Mouse (Mus musculus) neural tube, embryonic 15.5 days (tissue): Measurements from ENCODE around the gene Naaladl1. TPM values are rescaled to one million over a fixed set of nuclear protein-coding genes. Genes with fewer than 3 reads are reported as not detected.

ENCODE experiments used
- ATAC-seq: fragments of 200-750 bp; cut with Nextera tagmentation; 2 replicates; pipeline ENCODE4 v1.8.0; 2017; ENCODE audit warnings: mild to moderate bottlenecking, moderate TSS enrichment, moderate library complexity; ENCODE audit not compliant: low FRiP score
- H3K27ac ChIP-seq: fragments of 300-500 bp; sonication (generic); replicated peaks from 2 replicates; pipeline ENCODE4 v1.5.1; 2015; ENCODE audit warnings: mild to moderate bottlenecking, inconsistent platforms
- H3K27me3 ChIP-seq: fragments of 300-500 bp; sonication (generic); replicated peaks from 2 replicates; pipeline ENCODE4 v1.6.1; 2015; ENCODE audit warnings: inconsistent platforms
- H3K36me3 ChIP-seq: fragments of 300-500 bp; sonication (generic); 2 replicates; pipeline ENCODE4 v1.6.1; 2015; ENCODE audit warnings: inconsistent platforms
- H3K4me1 ChIP-seq: fragments of 300-500 bp; sonication (generic); 2 replicates; pipeline ENCODE4 v1.6.1; 2015; ENCODE audit warnings: inconsistent platforms
- H3K4me2 ChIP-seq: fragments of 300-500 bp; sonication (generic); 2 replicates; pipeline ENCODE4 v1.6.1; 2015; ENCODE audit warnings: inconsistent platforms, mild to moderate bottlenecking, moderate library complexity
- H3K4me3 ChIP-seq: fragments of 300-500 bp; sonication (generic); replicated peaks from 2 replicates; pipeline ENCODE4 v1.5.1; 2015; ENCODE audit warnings: mild to moderate bottlenecking, inconsistent platforms
- H3K9ac ChIP-seq: fragments of 300-500 bp; sonication (generic); replicated peaks from 2 replicates; pipeline ENCODE4 v1.6.1; 2015; ENCODE audit warnings: mild to moderate bottlenecking, inconsistent platforms
- H3K9me3 ChIP-seq: fragments of 300-500 bp; sonication (generic); replicated peaks from 2 replicates; pipeline ENCODE4 v1.6.1; 2016; ENCODE audit warnings: inconsistent platforms
- WGBS: fragments of 180-500 bp; shearing (Covaris S2); methylation state at CpG from one replicate; pipeline ENCODE4 v1.1.7; 2015; ENCODE audit warnings: mixed read lengths; 5-methylcytosine and 5-hydroxymethylcytosine counted together
- polyA plus RNA-seq: library from polyadenylated mRNA; unstranded; fragments of >200 nt; fragmentation: Nextera tagmentation; extraction: Ambion mirVana; gene quantifications from 2 replicates; pipeline ENCODE4 v1.2.1, GENCODE M21; 2015

The Naaladl1 gene
- polyA plus RNA-seq, 1 experiment from 2014 or later = 0.42 TPM

- Histone ChIP-seq H3K4me2 (peak overlapping the region; percentile 94), H3K4me3 (peak overlapping the region; percentile 67), H3K4me1 (peaks cover 30% of the 10 kb centered on the region), H3K9me3 (no peaks in the 10 kb centered on the region), H3K36me3 (peaks cover 26% of the 10 kb centered on the region), H3K27me3 (no peaks in the 10 kb centered on the region), H3K27ac (no peak overlapping the region), H3K9ac (no peak overlapping the region)
- WGBS = under 1% methylated on average over 17 of the region's 17 CpGs
- ATAC-seq = peak; percentile 36; the same call in 1 of the 2 replicates
These were observed 20.1 kb upstream of the Naaladl1 start for GRCm38 (mm10) chr19:6085417-6085879.

- 0 out of 2 replicates have a peak, but pooled peaks cover 3% of the 10 kb centered on the region for H3K36me3 ChIP-seq
- no peak overlapping the region for H3K27ac ChIP-seq
- no peaks in the 10 kb centered on the region for H3K27me3 ChIP-seq
- no peak overlapping the region for H3K9ac ChIP-seq
- H3K4me2 ChIP-seq = no peak overlapping the region
- WGBS = 94% methylated on average over 13 of the region's 13 CpGs
- no peaks in the 10 kb centered on the region for H3K9me3 ChIP-seq
- ATAC-seq = no peak
- no peak overlapping the region for H3K4me3 ChIP-seq
- H3K4me1 ChIP-seq = peaks cover 15% of the 10 kb centered on the region
These were observed 16.7 kb upstream of the Naaladl1 start for GRCm38 (mm10) chr19:6088841-6089240.

GRCm38 (mm10) chr19:6094119-6094518, 11.5 kb upstream of the Naaladl1 start, which contains the start of gene AC131692.1:
TSS of gene AC131692.1 (plus strand) at chr19:6094419.
- Histone ChIP-seq H3K4me1 (no peaks in the 10 kb centered on the region), H3K36me3 (0 out of 2 replicates have a peak, but pooled peaks cover 3% of the 10 kb centered on the region), H3K4me3 (no peak within 1 kb of the TSS), H3K27me3 (no peaks in the 10 kb centered on the region), H3K27ac (no peak within 1 kb of the TSS), H3K9ac (no peak within 1 kb of the TSS), H3K9me3 (no peaks in the 10 kb centered on the region), H3K4me2 (no peak within 1 kb of the TSS)
- no peak for ATAC-seq
- WGBS = 92% methylated on average over 7 of the region's 7 CpGs

- Histone ChIP-seq H3K27ac (no peak overlapping the region), H3K4me3 (no peak overlapping the region), H3K36me3 (no peaks in the 10 kb centered on the region), H3K9me3 (no peaks in the 10 kb centered on the region), H3K4me1 (no peaks in the 10 kb centered on the region), H3K27me3 (no peaks in the 10 kb centered on the region), H3K9ac (no peak overlapping the region), H3K4me2 (no peak overlapping the region)
- ATAC-seq = no peak
- 84% methylated on average over 3 of the region's 3 CpGs for WGBS
These were observed 7.7 kb upstream of the Naaladl1 start for GRCm38 (mm10) chr19:6097847-6098246.

- no peaks in the 10 kb centered on the region for H3K4me1 ChIP-seq
- WGBS = 58% methylated on average over 6 of the region's 6 CpGs
- no peak overlapping the region for H3K9ac ChIP-seq
- H3K9me3 ChIP-seq = no peaks in the 10 kb centered on the region
- no peak overlapping the region for H3K4me2 ChIP-seq
- H3K36me3 ChIP-seq = no peaks in the 10 kb centered on the region
- no peak for ATAC-seq
- H3K27ac ChIP-seq = no peak overlapping the region
- no peak overlapping the region for H3K4me3 ChIP-seq
- no peaks in the 10 kb centered on the region for H3K27me3 ChIP-seq
These were observed 4.4 kb upstream of the Naaladl1 start for GRCm38 (mm10) chr19:6101186-6101585.

GRCm38 (mm10) chr19:6102169-6102853, 3.3 kb upstream of the Naaladl1 start:
- ATAC-seq = no peak
- Histone ChIP-seq H3K27ac (no peak overlapping the region), H3K4me1 (no peaks in the 10 kb centered on the region), H3K36me3 (no peaks in the 10 kb centered on the region), H3K4me3 (no peak overlapping the region), H3K4me2 (no peak overlapping the region), H3K9ac (no peak overlapping the region), H3K9me3 (no peaks in the 10 kb centered on the region), H3K27me3 (no peaks in the 10 kb centered on the region)
- WGBS = 86% methylated on average over 6 of the region's 6 CpGs

- ATAC-seq = no peak
- Histone ChIP-seq H3K27ac (no peak overlapping the region), H3K4me3 (no peak overlapping the region), H3K9me3 (no peaks in the 10 kb centered on the region), H3K9ac (no peak overlapping the region), H3K4me2 (no peak overlapping the region), H3K27me3 (no peaks in the 10 kb centered on the region), H3K4me1 (no peaks in the 10 kb centered on the region), H3K36me3 (no peaks in the 10 kb centered on the region)
- WGBS = 89% methylated on average over 4 of the region's 4 CpGs
These were observed 1.1 kb upstream of the Naaladl1 start for GRCm38 (mm10) chr19:6104476-6104875.

DNA sequence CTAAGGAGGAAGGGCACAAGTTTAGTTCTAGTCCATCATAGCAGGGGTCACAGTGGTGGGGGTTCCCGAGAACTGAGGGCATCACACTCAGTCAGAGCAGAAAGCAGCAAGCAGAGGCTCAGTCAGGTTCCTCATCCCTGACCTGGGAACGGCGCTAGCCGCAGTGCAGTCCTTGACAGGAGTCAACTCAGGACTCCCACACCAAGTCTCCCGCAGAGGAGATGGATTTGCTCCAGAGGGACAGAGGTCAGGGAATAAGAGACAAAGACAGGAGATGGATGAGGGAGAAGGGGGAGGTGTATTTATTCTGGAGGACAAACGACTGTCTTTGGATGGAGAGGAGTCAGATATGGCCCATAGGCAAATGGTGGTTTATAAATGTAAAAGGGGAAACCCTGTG, 7.5 kb downstream of the Naaladl1 start:
- no peak overlapping the region for H3K9ac ChIP-seq
- WGBS = 71% methylated on average over 6 of the region's 6 CpGs
- H3K9me3 ChIP-seq = no peaks in the 10 kb centered on the region
- H3K36me3 ChIP-seq = peaks cover 31% of the 10 kb centered on the region
- no peak for ATAC-seq
- no peak overlapping the region for H3K4me2 ChIP-seq
- H3K4me3 ChIP-seq = no peak overlapping the region
- no peaks in the 10 kb centered on the region for H3K27me3 ChIP-seq
- no peak overlapping the region for H3K27ac ChIP-seq
- peaks cover 16% of the 10 kb centered on the region for H3K4me1 ChIP-seq

- H3K9me3 ChIP-seq = no peaks in the 10 kb centered on the region
- H3K36me3 ChIP-seq = peaks cover 36% of the 10 kb centered on the region
- peak overlapping the region; percentile 92 for H3K4me2 ChIP-seq
- H3K27ac ChIP-seq = no peak overlapping the region
- H3K27me3 ChIP-seq = no peaks in the 10 kb centered on the region
- H3K9ac ChIP-seq = 0 out of 2 replicates have a peak overlapping the region, but pooled peaks have one; percentile 36
- ATAC-seq = no peak
- WGBS = 90% methylated on average over 15 of the region's 15 CpGs
- peak overlapping the region; percentile 71; the same call in 1 of the 2 replicates for H3K4me3 ChIP-seq
- H3K4me1 ChIP-seq = peaks cover 30% of the 10 kb centered on the region
These were observed 10.7 kb downstream of the Naaladl1 start for GRCm38 (mm10) chr19:6116113-6116850.

- Histone ChIP-seq H3K36me3 (peaks cover 35% of the 10 kb centered on the region), H3K27ac (peak overlapping the region; percentile 95), H3K27me3 (no peaks in the 10 kb centered on the region), H3K9me3 (no peaks in the 10 kb centered on the region), H3K4me2 (peak overlapping the region; percentile 92), H3K9ac (peak overlapping the region; percentile 78), H3K4me3 (peak overlapping the region; percentile 71), H3K4me1 (peaks cover 30% of the 10 kb centered on the region)
- WGBS = 5% methylated on average over 32 of the region's 32 CpGs
- ATAC-seq = no peak
These were observed 11.9 kb downstream of the Naaladl1 start for GRCm38 (mm10) chr19:6117346-6117985.

DNA sequence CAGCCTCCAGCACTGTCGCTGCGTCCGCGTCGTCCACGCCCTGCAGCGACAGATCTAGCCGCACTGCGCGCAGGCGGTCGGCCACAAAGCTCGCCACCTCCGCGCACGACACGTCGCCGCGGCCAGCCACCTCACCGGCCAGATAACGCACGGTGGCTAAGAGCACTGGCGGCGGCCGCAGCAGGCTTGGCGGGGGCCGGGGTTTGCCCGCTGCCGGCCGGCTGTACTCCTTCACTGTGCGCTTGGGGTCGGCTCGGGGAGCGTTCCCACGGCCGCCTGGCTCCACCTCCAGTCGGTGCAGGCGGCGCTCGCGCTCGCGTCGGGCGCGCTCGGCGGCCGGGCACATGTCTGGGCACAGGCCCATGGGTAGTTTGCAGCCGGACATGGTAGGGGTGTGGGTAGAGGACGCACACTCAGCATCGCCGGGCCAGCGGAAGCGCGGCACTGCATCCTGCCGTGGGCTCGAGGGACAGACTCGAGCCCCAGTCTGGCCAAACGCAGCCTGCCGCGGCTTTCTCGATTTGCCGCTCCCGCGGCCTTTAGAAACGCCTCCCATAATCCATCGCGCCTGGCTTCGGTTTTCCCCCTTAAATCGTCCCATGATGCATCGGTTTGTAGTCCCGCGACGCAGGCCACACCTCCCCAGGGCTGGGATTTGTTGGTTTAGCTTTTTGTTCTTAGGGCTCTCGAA, 12.5 kb downstream of the Naaladl1 start, which contains the start of gene Sac3d1:
TSS of gene Sac3d1 (minus strand) at position 665 of the 691 bp plus-strand sequence.
- under 1% methylated on average over 77 of the region's 77 CpGs for WGBS

More for the DNA sequence above, 12.5 kb downstream of the Naaladl1 start, which contains the start of gene Sac3d1:
- peak within 1 kb of the TSS; percentile 95 for H3K27ac ChIP-seq
- peak within 1 kb of the TSS; percentile 92 for H3K4me2 ChIP-seq
- H3K9ac ChIP-seq = peak within 1 kb of the TSS; percentile 78
- no peaks in the 10 kb centered on the region for H3K27me3 ChIP-seq
- peaks cover 30% of the 10 kb centered on the region for H3K4me1 ChIP-seq
- ATAC-seq = peak; percentile 92
- H3K9me3 ChIP-seq = no peaks in the 10 kb centered on the region
- H3K36me3 ChIP-seq = peaks cover 29% of the 10 kb centered on the region
- peak within 1 kb of the TSS; percentile 71 for H3K4me3 ChIP-seq
